Mouse (Mus musculus): ENCODE results near the gene Wdr35. TPM values are rescaled to one million over a fixed set of nuclear protein-coding genes. Genes with fewer than 3 reads are reported as not detected.
"Not testable (repeated sequence)": the region's sequence is repeated elsewhere in the genome, so short reads cannot be mapped to it uniquely, and the experiment has no call there.

Gene Wdr35
- polyA plus RNA-seq (2014; fragmentation: Nextera tagmentation; extraction: Ambion mirVana) = 19.9 and 20.1 TPM in 2 replicates

- Histone ChIP-seq H3K27me3 (replicated peaks; ENCODE audit: control insufficient read depth, insufficient read depth, low read length) (no peaks in the 10 kb centered on the region), H3K4me2 (ENCODE audit: low read depth, low read length) (peak within 1 kb of the TSS; percentile 73), H3K27ac (replicated peaks; ENCODE audit: low read depth, low read length) (peak within 1 kb of the TSS; percentile 48), H3K4me1 (ENCODE audit: control insufficient read depth, insufficient read depth, low read length) (peaks cover 4% of the 10 kb centered on the region), H3K36me3 (ENCODE audit: control insufficient read depth, insufficient read depth, low read length) (peaks cover 6% of the 10 kb centered on the region), H3K9me3 (ENCODE audit: control insufficient read depth, low read length) (no peaks in the 10 kb centered on the region), H3K4me3 (ENCODE audit: low read depth, low read length) (peak within 1 kb of the TSS; percentile 50), H3K9ac (ENCODE audit: low read depth, low read length) (peak within 1 kb of the TSS; percentile 65)
- under 1% methylated on average over 30 of the region's 45 CpGs for WGBS
- peak; percentile 94 for DNase-seq (ENCODE audit: low spot score)
- peak; percentile 95 for ATAC-seq (ENCODE audit: low read depth)
These were observed at the start of gene Wdr35 for GRCm38 (mm10) chr12:8973820-8974465. Wdr35 (plus strand) TSS chr12:8973892.

GRCm38 (mm10) chr12:8927652-8928051 is 46.0 kb upstream of the Wdr35 start:
- DNase-seq (ENCODE audit: low spot score) = no peak
- peaks cover 34% of the 10 kb centered on the region for H3K4me1 ChIP-seq (ENCODE audit: control insufficient read depth, insufficient read depth, low read length)
- no peaks in the 10 kb centered on the region for H3K9me3 ChIP-seq (ENCODE audit: control insufficient read depth, low read length)
- 92% methylated on average over 3 of the region's 3 CpGs for WGBS
- H3K27me3 ChIP-seq (replicated peaks; ENCODE audit: control insufficient read depth, insufficient read depth, low read length) = no peaks in the 10 kb centered on the region
- peaks cover 22% of the 10 kb centered on the region for H3K36me3 ChIP-seq (ENCODE audit: control insufficient read depth, insufficient read depth, low read length)
- H3K9ac ChIP-seq (ENCODE audit: low read depth, low read length) = no peak overlapping the region
- no peak overlapping the region for H3K4me3 ChIP-seq (ENCODE audit: low read depth, low read length)
- H3K27ac ChIP-seq (replicated peaks; ENCODE audit: low read depth, low read length) = no peak overlapping the region
- ATAC-seq (ENCODE audit: low read depth) = no peak
- no peak overlapping the region for H3K4me2 ChIP-seq (ENCODE audit: low read depth, low read length)

- Histone ChIP-seq H3K4me3 (ENCODE audit: low read depth, low read length) (no peak overlapping the region), H3K27me3 (replicated peaks; ENCODE audit: control insufficient read depth, insufficient read depth, low read length) (no peaks in the 10 kb centered on the region), H3K4me2 (ENCODE audit: low read depth, low read length) (no peak overlapping the region), H3K9ac (ENCODE audit: low read depth, low read length) (no peak overlapping the region), H3K27ac (replicated peaks; ENCODE audit: low read depth, low read length) (no peak overlapping the region), H3K9me3 (ENCODE audit: control insufficient read depth, low read length) (no peaks in the 10 kb centered on the region), H3K36me3 (ENCODE audit: control insufficient read depth, insufficient read depth, low read length) (peaks cover 33% of the 10 kb centered on the region), H3K4me1 (ENCODE audit: control insufficient read depth, insufficient read depth, low read length) (peaks cover 32% of the 10 kb centered on the region)
- ATAC-seq (ENCODE audit: low read depth) (no peak), DNase-seq (ENCODE audit: low spot score) (no peak)
- WGBS = 69% methylated on average over 4 of the region's 4 CpGs
These were observed 44.9 kb upstream of the Wdr35 start for GRCm38 (mm10) chr12:8928766-8929165.

- WGBS = 78% methylated on average over 4 of the region's 4 CpGs
- Histone ChIP-seq H3K4me2 (ENCODE audit: low read depth, low read length) (no peak overlapping the region), H3K4me1 (ENCODE audit: control insufficient read depth, insufficient read depth, low read length) (peaks cover 22% of the 10 kb centered on the region), H3K36me3 (ENCODE audit: control insufficient read depth, insufficient read depth, low read length) (peaks cover 45% of the 10 kb centered on the region), H3K27me3 (replicated peaks; ENCODE audit: control insufficient read depth, insufficient read depth, low read length) (no peaks in the 10 kb centered on the region), H3K9me3 (ENCODE audit: control insufficient read depth, low read length) (no peaks in the 10 kb centered on the region), H3K4me3 (ENCODE audit: low read depth, low read length) (no peak overlapping the region), H3K27ac (replicated peaks; ENCODE audit: low read depth, low read length) (no peak overlapping the region), H3K9ac (ENCODE audit: low read depth, low read length) (no peak overlapping the region)
- ATAC-seq (ENCODE audit: low read depth) (no peak), DNase-seq (ENCODE audit: low spot score) (no peak)
These were observed 42.6 kb upstream of the Wdr35 start for GRCm38 (mm10) chr12:8931083-8931482.

DNA sequence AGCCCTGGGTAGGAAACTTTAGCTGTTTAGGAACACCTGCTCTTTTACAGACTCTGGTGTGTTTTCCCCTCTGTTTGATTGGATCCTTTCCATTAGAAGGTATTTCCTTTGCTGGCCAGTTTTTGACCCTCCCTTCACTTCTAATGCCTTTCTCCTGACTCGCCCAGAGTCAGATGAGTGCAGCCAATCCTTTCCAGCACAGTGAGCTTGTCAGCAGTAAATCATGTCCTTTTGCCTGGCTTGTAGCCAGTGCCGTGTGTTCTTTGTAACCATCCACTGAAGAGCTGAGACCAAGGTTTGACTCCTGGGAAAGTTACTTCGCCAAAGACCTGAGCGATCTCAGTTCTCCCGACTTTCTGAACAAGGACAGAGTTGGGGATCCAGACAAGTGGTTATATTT is 38.3 kb upstream of the Wdr35 start:
- H3K27ac ChIP-seq (replicated peaks; ENCODE audit: low read depth, low read length) = no peak overlapping the region
- H3K9me3 ChIP-seq (ENCODE audit: control insufficient read depth, low read length) = no peaks in the 10 kb centered on the region
- no peaks in the 10 kb centered on the region for H3K27me3 ChIP-seq (replicated peaks; ENCODE audit: control insufficient read depth, insufficient read depth, low read length)
- H3K4me1 ChIP-seq (ENCODE audit: control insufficient read depth, insufficient read depth, low read length) = peaks cover 3% of the 10 kb centered on the region; the same call in 1 of the 2 replicates
- H3K4me3 ChIP-seq (ENCODE audit: low read depth, low read length) = no peak overlapping the region
- ATAC-seq (ENCODE audit: low read depth) (no peak), DNase-seq (ENCODE audit: low spot score) (no peak)
- H3K36me3 ChIP-seq (ENCODE audit: control insufficient read depth, insufficient read depth, low read length) = peaks cover 77% of the 10 kb centered on the region
- no peak overlapping the region for H3K4me2 ChIP-seq (ENCODE audit: low read depth, low read length)
- no peak overlapping the region for H3K9ac ChIP-seq (ENCODE audit: low read depth, low read length)
- WGBS = 74% methylated on average over 5 of the region's 5 CpGs

- not testable (repeated sequence) for H3K27ac ChIP-seq (replicated peaks; ENCODE audit: low read depth, low read length); DNase-seq (ENCODE audit: low spot score); H3K4me3 ChIP-seq (ENCODE audit: low read depth, low read length); ATAC-seq (ENCODE audit: low read depth); H3K4me1 ChIP-seq (ENCODE audit: control insufficient read depth, insufficient read depth, low read length); H3K27me3 ChIP-seq (replicated peaks; ENCODE audit: control insufficient read depth, insufficient read depth, low read length); H3K9ac ChIP-seq (ENCODE audit: low read depth, low read length); H3K4me2 ChIP-seq (ENCODE audit: low read depth, low read length); H3K9me3 ChIP-seq (ENCODE audit: control insufficient read depth, low read length)
- WGBS = 70% methylated on average over 4 of the region's 4 CpGs
- H3K36me3 ChIP-seq (ENCODE audit: control insufficient read depth, insufficient read depth, low read length) = peaks cover 77% of the 10 kb centered on the region
These were observed 37.5 kb upstream of the Wdr35 start for GRCm38 (mm10) chr12:8936210-8936609.

DNA sequence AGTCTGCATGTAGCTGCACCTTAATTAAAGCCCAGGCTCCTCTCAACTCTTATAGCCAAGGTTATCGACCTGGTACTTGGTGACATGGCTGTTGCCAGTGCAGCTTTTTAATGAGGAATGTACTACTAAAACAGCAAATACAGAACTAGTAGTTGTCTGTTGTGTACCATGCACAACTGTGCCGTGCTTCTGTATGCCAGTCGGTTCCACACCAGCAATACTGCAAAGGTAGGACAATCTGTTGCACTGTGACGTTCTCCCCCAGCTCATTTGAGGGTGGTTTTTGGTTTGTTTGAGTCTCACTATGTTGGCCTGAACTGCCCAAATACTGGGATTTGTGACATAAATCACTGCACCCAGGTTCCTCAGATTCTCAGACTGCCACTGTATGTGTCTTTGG is 34.2 kb upstream of the Wdr35 start:
- H3K9me3 ChIP-seq (ENCODE audit: control insufficient read depth, low read length) = no peaks in the 10 kb centered on the region
- H3K9ac ChIP-seq (ENCODE audit: low read depth, low read length) = no peak overlapping the region
- H3K27me3 ChIP-seq (replicated peaks; ENCODE audit: control insufficient read depth, insufficient read depth, low read length) = no peaks in the 10 kb centered on the region
- H3K4me2 ChIP-seq (ENCODE audit: low read depth, low read length) = no peak overlapping the region
- H3K4me1 ChIP-seq (ENCODE audit: control insufficient read depth, insufficient read depth, low read length) = no peaks in the 10 kb centered on the region
- DNase-seq (ENCODE audit: low spot score) (no peak), ATAC-seq (ENCODE audit: low read depth) (no peak)
- peaks cover 50% of the 10 kb centered on the region for H3K36me3 ChIP-seq (ENCODE audit: control insufficient read depth, insufficient read depth, low read length)
- H3K4me3 ChIP-seq (ENCODE audit: low read depth, low read length) = no peak overlapping the region
- H3K27ac ChIP-seq (replicated peaks; ENCODE audit: low read depth, low read length) = no peak overlapping the region
- WGBS = 90% methylated on average over 4 of the region's 4 CpGs

GRCm38 (mm10) chr12:8940011-8941005 is 33.4 kb upstream of the Wdr35 start:
- no peak overlapping the region for H3K9ac ChIP-seq (ENCODE audit: low read depth, low read length)
- no peak for DNase-seq (ENCODE audit: low spot score)
- peaks cover 42% of the 10 kb centered on the region for H3K36me3 ChIP-seq (ENCODE audit: control insufficient read depth, insufficient read depth, low read length)
- WGBS = 64% methylated on average over 12 of the region's 12 CpGs
- H3K4me2 ChIP-seq (ENCODE audit: low read depth, low read length) = no peak overlapping the region
- no peak overlapping the region for H3K4me3 ChIP-seq (ENCODE audit: low read depth, low read length)
- 0 out of 2 replicates have a peak, but pooled peaks have one; percentile 26 for ATAC-seq (ENCODE audit: low read depth)
- H3K4me1 ChIP-seq (ENCODE audit: control insufficient read depth, insufficient read depth, low read length) = no peaks in the 10 kb centered on the region
- H3K9me3 ChIP-seq (ENCODE audit: control insufficient read depth, low read length) = no peaks in the 10 kb centered on the region
- H3K27ac ChIP-seq (replicated peaks; ENCODE audit: low read depth, low read length) = no peak overlapping the region
- H3K27me3 ChIP-seq (replicated peaks; ENCODE audit: control insufficient read depth, insufficient read depth, low read length) = no peaks in the 10 kb centered on the region
